Mouse (Mus musculus) embryonic facial prominence, embryonic 14.5 days (tissue): ENCODE results near the gene Ptprs. TPM values are rescaled to one million over a fixed set of nuclear protein-coding genes. Genes with fewer than 3 reads are reported as not detected.

Experiments
- ATAC-seq: fragments of 200-750 bp; cut with Nextera tagmentation; 2 replicates; pipeline ENCODE4 v1.8.0; 2017; ENCODE audit warnings: low read depth, moderate number of reproducible peaks, moderate TSS enrichment
- DNase-seq: peaks from one replicate; pipeline ENCODE4 v3.0.0-alpha.2; 2015; ENCODE audit warnings: low spot score
- H3K27ac ChIP-seq: fragments of 300-500 bp; sonication (generic); replicated peaks from 2 replicates; pipeline ENCODE4 v1.5.1; 2014; ENCODE audit warnings: low read depth, mild to moderate bottlenecking, low read length, moderate library complexity
- H3K27me3 ChIP-seq: fragments of 300-500 bp; sonication (generic); replicated peaks from 2 replicates; pipeline ENCODE4 v1.6.1; 2014; ENCODE audit warnings: low read length; ENCODE audit not compliant: control insufficient read depth, insufficient read depth
- H3K36me3 ChIP-seq: fragments of 300-500 bp; sonication (generic); 2 replicates; pipeline ENCODE4 v1.6.1; 2014; ENCODE audit warnings: low read length, mixed read lengths; ENCODE audit not compliant: control insufficient read depth, insufficient read depth
- H3K4me1 ChIP-seq: fragments of 300-500 bp; sonication (generic); 2 replicates; pipeline ENCODE4 v1.6.1; 2014; ENCODE audit warnings: antibody characterized with exemption, low read length; ENCODE audit not compliant: control insufficient read depth, insufficient read depth
- H3K4me2 ChIP-seq: fragments of 300-500 bp; sonication (generic); 2 replicates; pipeline ENCODE4 v1.6.1; 2014; ENCODE audit warnings: low read depth, mild to moderate bottlenecking, low read length, moderate library complexity, mixed read lengths
- H3K4me3 ChIP-seq: fragments of 300-500 bp; sonication (generic); 2 replicates; pipeline ENCODE4 v1.5.1; 2014; ENCODE audit warnings: low read depth, mild to moderate bottlenecking, low read length
- H3K9ac ChIP-seq: fragments of 300-500 bp; sonication (generic); 2 replicates; pipeline ENCODE4 v1.6.1; 2014; ENCODE audit warnings: low read depth, mild to moderate bottlenecking, low read length, moderate library complexity, mixed read lengths
- H3K9me3 ChIP-seq: fragments of 300-500 bp; sonication (generic); 2 replicates; pipeline ENCODE4 v1.6.1; 2016; ENCODE audit warnings: low read length; ENCODE audit not compliant: control insufficient read depth
- WGBS: fragments of 180-500 bp; shearing (Covaris S2); extraction: QIAGEN DNeasy Blood & Tissue Kit; methylation state at CpG from one replicate; pipeline ENCODE4 v1.1.7; 2014; 5-methylcytosine and 5-hydroxymethylcytosine counted together
- polyA plus RNA-seq: library from polyadenylated mRNA; unstranded; fragments of >200 nt; fragmentation: Nextera tagmentation; extraction: Ambion mirVana; gene quantifications from 2 replicates; pipeline ENCODE4 v1.2.1, GENCODE M21; 2014

Gene Ptprs
- polyA plus RNA-seq, 1 experiment from 2014 or later, result 104 TPM

GRCm38 (mm10) chr17:56420022-56420421, 56.3 kb downstream of the Ptprs start:
- ATAC-seq (no peak), DNase-seq (no peak)
- H3K4me1 ChIP-seq, result 0 out of 2 replicates have a peak, but pooled peaks cover under 1% of the 10 kb centered on the region
- H3K27ac ChIP-seq, result no peak overlapping the region
- peaks cover 98% of the 10 kb centered on the region for H3K36me3 ChIP-seq
- H3K27me3 ChIP-seq, result no peaks in the 10 kb centered on the region
- no peak overlapping the region for H3K4me3 ChIP-seq
- H3K9ac ChIP-seq, result no peak overlapping the region
- H3K4me2 ChIP-seq, result no peak overlapping the region
- 93% methylated on average over 2 of the region's 2 CpGs for WGBS
- no peaks in the 10 kb centered on the region for H3K9me3 ChIP-seq

GRCm38 (mm10) chr17:56418304-56418703, 58.0 kb downstream of the Ptprs start:
- no peak overlapping the region for H3K9ac ChIP-seq
- DNase-seq (no peak), ATAC-seq (no peak)
- H3K9me3 ChIP-seq, result no peaks in the 10 kb centered on the region
- H3K4me2 ChIP-seq, result no peak overlapping the region
- no peaks in the 10 kb centered on the region for H3K4me1 ChIP-seq
- peaks cover 98% of the 10 kb centered on the region for H3K36me3 ChIP-seq
- H3K27me3 ChIP-seq, result no peaks in the 10 kb centered on the region
- no peak overlapping the region for H3K4me3 ChIP-seq
- no peak overlapping the region for H3K27ac ChIP-seq
- WGBS, result 80% methylated on average over 12 of the region's 12 CpGs

GRCm38 (mm10) chr17:56414785-56415184, 61.5 kb downstream of the Ptprs start:
- no peak overlapping the region for H3K9ac ChIP-seq
- WGBS, result 83% methylated on average over 6 of the region's 9 CpGs
- ATAC-seq (no peak), DNase-seq (no peak)
- no peak overlapping the region for H3K4me3 ChIP-seq
- peaks cover 95% of the 10 kb centered on the region for H3K36me3 ChIP-seq
- H3K4me1 ChIP-seq, result no peaks in the 10 kb centered on the region
- H3K27ac ChIP-seq, result no peak overlapping the region
- H3K9me3 ChIP-seq, result no peaks in the 10 kb centered on the region
- H3K27me3 ChIP-seq, result no peaks in the 10 kb centered on the region
- H3K4me2 ChIP-seq, result no peak overlapping the region

- Histone ChIP-seq H3K4me2 (no peak overlapping the region), H3K36me3 (peaks cover 83% of the 10 kb centered on the region), H3K27ac (no peak overlapping the region), H3K4me1 (0 out of 2 replicates have a peak, but pooled peaks cover 2% of the 10 kb centered on the region), H3K4me3 (no peak overlapping the region), H3K9ac (no peak overlapping the region), H3K9me3 (no peaks in the 10 kb centered on the region), H3K27me3 (no peaks in the 10 kb centered on the region)
- 87% methylated on average over 13 of the region's 13 CpGs for WGBS
- DNase-seq (no peak), ATAC-seq (no peak)
Observed at GRCm38 (mm10) chr17:56413113-56413512, 63.2 kb downstream of the Ptprs start.

GRCm38 (mm10) chr17:56411437-56411836, 64.8 kb downstream of the Ptprs start:
- DNase-seq, result no peak
- Histone ChIP-seq H3K36me3 (peaks cover 66% of the 10 kb centered on the region), H3K9ac (no peak overlapping the region), H3K27ac (no peak overlapping the region), H3K4me3 (no peak overlapping the region), H3K4me2 (no peak overlapping the region), H3K4me1 (peaks cover 7% of the 10 kb centered on the region; the same call in 1 of the 2 replicates), H3K27me3 (no peaks in the 10 kb centered on the region), H3K9me3 (no peaks in the 10 kb centered on the region)
- no peak for ATAC-seq
- 92% methylated on average over 7 of the region's 7 CpGs for WGBS

- Histone ChIP-seq H3K9ac (no peak overlapping the region), H3K4me2 (no peak overlapping the region), H3K27ac (no peak overlapping the region), H3K9me3 (no peaks in the 10 kb centered on the region), H3K27me3 (no peaks in the 10 kb centered on the region), H3K36me3 (peaks cover 54% of the 10 kb centered on the region), H3K4me1 (peaks cover 7% of the 10 kb centered on the region; the same call in 1 of the 2 replicates), H3K4me3 (no peak overlapping the region)
- DNase-seq (no peak), ATAC-seq (peak; percentile 55; the same call in 1 of the 2 replicates)
- WGBS, result 40% methylated on average over 7 of the region's 8 CpGs
Observed at GRCm38 (mm10) chr17:56409759-56410158, 66.5 kb downstream of the Ptprs start.

- H3K27ac ChIP-seq, result no peak overlapping the region
- H3K9me3 ChIP-seq, result no peaks in the 10 kb centered on the region
- H3K4me2 ChIP-seq, result no peak overlapping the region
- ATAC-seq (no peak), DNase-seq (no peak)
- H3K9ac ChIP-seq, result no peak overlapping the region
- no peak overlapping the region for H3K4me3 ChIP-seq
- 45% methylated on average over 12 of the region's 13 CpGs for WGBS
- peaks cover 7% of the 10 kb centered on the region; the same call in 1 of the 2 replicates for H3K4me1 ChIP-seq
- H3K36me3 ChIP-seq, result peaks cover 54% of the 10 kb centered on the region
- no peaks in the 10 kb centered on the region for H3K27me3 ChIP-seq
Observed at GRCm38 (mm10) chr17:56408965-56409625, 67.2 kb downstream of the Ptprs start.

GRCm38 (mm10) chr17:56407379-56407778, 68.9 kb downstream of the Ptprs start:
- Histone ChIP-seq H3K27me3 (no peaks in the 10 kb centered on the region), H3K27ac (peak overlapping the region; percentile 1), H3K4me2 (no peak overlapping the region), H3K9me3 (no peaks in the 10 kb centered on the region), H3K4me1 (peaks cover 7% of the 10 kb centered on the region; the same call in 1 of the 2 replicates), H3K4me3 (no peak overlapping the region), H3K36me3 (peaks cover 49% of the 10 kb centered on the region), H3K9ac (no peak overlapping the region)
- WGBS, result 43% methylated on average over 8 of the region's 8 CpGs
- DNase-seq (no peak), ATAC-seq (no peak)

- H3K4me1 ChIP-seq, result peaks cover 7% of the 10 kb centered on the region; the same call in 1 of the 2 replicates
- ATAC-seq (no peak), DNase-seq (no peak)
- peaks cover 49% of the 10 kb centered on the region for H3K36me3 ChIP-seq
- H3K27ac ChIP-seq, result peak overlapping the region; percentile 1
- H3K27me3 ChIP-seq, result no peaks in the 10 kb centered on the region
- no peaks in the 10 kb centered on the region for H3K9me3 ChIP-seq
- H3K4me3 ChIP-seq, result no peak overlapping the region
- H3K4me2 ChIP-seq, result no peak overlapping the region
- H3K9ac ChIP-seq, result no peak overlapping the region
- 53% methylated on average over 4 of the region's 4 CpGs for WGBS
Observed at GRCm38 (mm10) chr17:56406878-56407277, 69.4 kb downstream of the Ptprs start.
